Mouse (Mus musculus): ENCODE measurements at regions not wholly inside any gene's neighbourhood (a gene's known extent, or its start where the extent isn't known, plus 50 kb on each side); places are given as distances from the start of the nearest gene placed in this dataset.
A peak's percentile ranks its signal among the peaks of the same experiment; 100 is the strongest.
"Not testable (repeated sequence)": the region's sequence is repeated elsewhere in the genome, so short reads cannot be mapped to it uniquely, and the experiment has no call there.

DNA sequence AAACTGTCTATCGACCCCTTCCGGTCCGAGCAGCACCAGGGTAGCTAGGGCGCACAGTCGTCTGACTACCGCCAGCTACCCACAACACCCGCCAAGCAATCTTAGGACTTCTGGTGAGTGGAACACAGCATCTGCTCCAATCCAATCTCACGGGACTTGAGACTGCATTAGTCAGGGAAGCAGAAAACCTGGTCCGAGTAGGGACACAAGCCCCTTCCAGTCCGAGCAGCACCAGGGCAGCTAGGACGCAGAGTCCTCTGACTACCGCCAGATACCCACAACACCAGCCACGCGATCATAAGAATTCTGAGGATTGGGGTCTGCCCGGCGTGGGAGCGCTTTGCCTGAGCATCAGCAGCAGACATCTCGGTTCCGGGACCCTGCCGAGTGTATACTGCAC, 79.6 kb downstream of the Gm10715 start:
- DNase-seq: not testable (repeated sequence)

- no peak for DNase-seq
Observed at GRCm38 (mm10) chr9:3161181-3161580, 124.5 kb downstream of the Gm10715 start.

DNA sequence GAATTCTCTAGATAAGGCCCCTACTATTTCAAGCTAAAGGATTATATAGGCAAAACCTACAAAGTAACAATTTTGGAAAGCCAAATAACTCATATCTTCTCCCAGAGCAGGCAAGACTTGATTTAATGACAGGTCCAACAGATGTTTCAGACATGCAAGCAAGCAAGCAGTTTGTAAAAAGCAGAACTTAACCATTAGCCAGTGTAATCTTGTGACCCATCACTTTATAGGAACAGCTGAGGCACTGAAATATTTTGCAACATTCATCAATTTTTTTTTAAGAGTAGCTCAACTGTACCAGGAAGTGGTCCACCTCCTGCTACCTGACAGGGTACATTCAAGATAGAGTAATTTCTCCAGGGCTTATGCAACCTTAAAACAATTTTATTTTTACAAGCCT, 147.7 kb downstream of the Gm10715 start:
- no peak for DNase-seq

- DNase-seq: peak in 1 of 2 experiments; percentile 3
Observed at GRCm38 (mm10) chr9:3199151-3200018, 135.6 kb upstream of the Alkbh8 start.

GRCm38 (mm10) chr9:3200019-3200347, 135.0 kb upstream of the Alkbh8 start:
- not testable (repeated sequence) for DNase-seq

GRCm38 (mm10) chr9:3208120-3208519, 126.8 kb upstream of the Alkbh8 start:
- not testable (repeated sequence) for DNase-seq

GRCm38 (mm10) chr9:3258396-3259300, 76.3 kb upstream of the Alkbh8 start:
- DNase-seq: peak; percentile 80 to 84

DNA sequence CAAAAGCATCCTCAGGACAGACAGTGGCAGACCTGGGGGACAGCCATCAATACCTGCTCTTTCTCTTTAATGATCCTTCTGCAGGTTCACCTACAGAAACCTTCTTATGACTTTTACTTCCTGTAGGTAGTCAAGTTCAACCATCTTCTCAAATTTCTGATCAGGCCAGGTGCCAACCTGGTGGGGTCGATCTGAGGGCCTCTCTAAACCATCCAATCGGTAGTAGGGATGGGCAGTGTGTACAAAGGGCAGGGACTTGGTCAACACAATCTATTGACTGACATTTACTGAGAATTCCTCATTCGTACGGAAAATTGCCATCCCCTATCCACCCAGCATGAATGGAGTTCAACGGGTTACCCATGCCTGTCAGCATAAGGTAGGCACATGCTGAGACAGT, 74.8 kb upstream of the Alkbh8 start:
- DNase-seq: no peak

- DNase-seq: no peak
Observed at GRCm38 (mm10) chr9:3260860-3261259, 74.1 kb upstream of the Alkbh8 start.

- DNase-seq: no peak
Observed at GRCm38 (mm10) chr9:3264467-3264866, 70.5 kb upstream of the Alkbh8 start.

- peak in 1 of 2 experiments; percentile 10 for DNase-seq
Observed at GRCm38 (mm10) chr9:3280496-3280895, 54.4 kb upstream of the Alkbh8 start.

DNA sequence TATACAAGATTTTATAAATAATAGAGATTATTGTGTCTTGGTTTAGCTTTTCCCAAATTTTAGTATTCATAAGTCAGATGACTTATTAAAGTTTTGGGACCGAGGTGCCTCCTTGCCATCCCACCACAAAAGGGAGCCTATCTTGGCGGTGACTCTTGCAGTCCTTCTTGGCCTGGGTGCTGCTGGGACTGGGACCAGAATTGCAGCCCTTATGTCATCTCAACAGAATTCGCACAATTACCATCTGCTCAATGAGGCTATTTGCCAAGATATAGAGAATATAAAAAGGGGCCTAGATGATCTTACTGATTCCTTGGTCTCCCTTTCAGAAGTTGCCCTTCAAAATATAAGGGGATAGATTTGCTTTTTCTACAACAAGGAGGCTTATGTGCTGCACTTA, 53.0 kb upstream of the Alkbh8 start:
- peak; percentile 47 to 55 for DNase-seq

GRCm38 (mm10) chr9:3283381-3283780, 51.6 kb upstream of the Alkbh8 start:
- not testable (repeated sequence) for DNase-seq
